Mouse (Mus musculus): ENCODE data around the gene Gm5741. TPM values are rescaled to one million over a fixed set of nuclear protein-coding genes. Genes with fewer than 3 reads are reported as not detected.

Gene Gm5741
- polyA plus RNA-seq, 1 experiment from 2014 or later, result not detected

GRCm38 (mm10) chr8:85080532-85081215, 12.9 kb upstream of the Gm5741 start, which contains the start of gene Wdr83os:
Gene Wdr83os (plus strand): TSS chr8:85080740.
- Histone ChIP-seq H3K4me1 (replicated peaks; ENCODE audit: control insufficient read depth, insufficient read depth) (peaks cover 5% of the 10 kb centered on the region; the same call in 1 of the 2 replicates), H3K27me3 (ENCODE audit: control insufficient read depth, insufficient read depth, low read length) (no peaks in the 10 kb centered on the region), H3K4me3 (ENCODE audit: low read depth, low read length) (peak within 1 kb of the TSS; percentile 85), H3K9ac (ENCODE audit: low read length) (peak within 1 kb of the TSS; percentile 76), H3K4me2 (replicated peaks; ENCODE audit: low read depth) (peak within 1 kb of the TSS; percentile 86), H3K27ac (replicated peaks) (peak within 1 kb of the TSS; percentile 78), H3K9me3 (ENCODE audit: control insufficient read depth, low read length) (no peaks in the 10 kb centered on the region), H3K36me3 (ENCODE audit: control insufficient read depth, insufficient read depth, low read length) (peaks cover 4% of the 10 kb centered on the region; the same call in 1 of the 2 replicates)
- ATAC-seq (ENCODE audit: low FRiP score, low TSS enrichment) (peak; percentile 11), DNase-seq (ENCODE audit: low spot score) (peak; percentile 60)
- TF ChIP-seq EP300 (optimal IDR thresholded peaks at IDR 0.05) (no peak), CTCF (IDR thresholded peaks at IDR 0.05; ENCODE audit: low read depth) (no peak)
- WGBS, result under 1% methylated on average over 30 of the region's 30 CpGs

- no peak for DNase-seq (ENCODE audit: low spot score)
- Histone ChIP-seq H3K4me1 (replicated peaks; ENCODE audit: control insufficient read depth, insufficient read depth) (peaks cover 5% of the 10 kb centered on the region; the same call in 1 of the 2 replicates), H3K4me2 (replicated peaks; ENCODE audit: low read depth) (peak overlapping the region; percentile 86), H3K36me3 (ENCODE audit: control insufficient read depth, insufficient read depth, low read length) (peaks cover 7% of the 10 kb centered on the region; the same call in 1 of the 2 replicates), H3K4me3 (ENCODE audit: low read depth, low read length) (peak overlapping the region; percentile 85), H3K27me3 (ENCODE audit: control insufficient read depth, insufficient read depth, low read length) (no peaks in the 10 kb centered on the region), H3K27ac (replicated peaks) (peak overlapping the region; percentile 78), H3K9ac (ENCODE audit: low read length) (peak overlapping the region; percentile 76), H3K9me3 (ENCODE audit: control insufficient read depth, low read length) (no peaks in the 10 kb centered on the region)
- no peak for TF ChIP-seq CTCF (IDR thresholded peaks at IDR 0.05; ENCODE audit: low read depth)
- no peak for TF ChIP-seq EP300 (optimal IDR thresholded peaks at IDR 0.05)
- WGBS, result under 1% methylated on average over 25 of the region's 25 CpGs
- ATAC-seq (ENCODE audit: low FRiP score, low TSS enrichment), result no peak
Measured at GRCm38 (mm10) chr8:85080214-85080531, 12.4 kb upstream of the Gm5741 start.

GRCm38 (mm10) chr8:85076993-85077392, 9.2 kb upstream of the Gm5741 start:
- no peaks in the 10 kb centered on the region for H3K27me3 ChIP-seq (ENCODE audit: control insufficient read depth, insufficient read depth, low read length)
- H3K36me3 ChIP-seq (ENCODE audit: control insufficient read depth, insufficient read depth, low read length), result peaks cover 11% of the 10 kb centered on the region; the same call in 1 of the 2 replicates
- DNase-seq (ENCODE audit: low spot score), result peak; percentile 83
- no peak overlapping the region for H3K4me2 ChIP-seq (replicated peaks; ENCODE audit: low read depth)
- no peaks in the 10 kb centered on the region for H3K9me3 ChIP-seq (ENCODE audit: control insufficient read depth, low read length)
- peaks cover 2% of the 10 kb centered on the region; the same call in 1 of the 2 replicates for H3K4me1 ChIP-seq (replicated peaks; ENCODE audit: control insufficient read depth, insufficient read depth)
- no peak for TF ChIP-seq EP300 (optimal IDR thresholded peaks at IDR 0.05)
- TF ChIP-seq CTCF (IDR thresholded peaks at IDR 0.05; ENCODE audit: low read depth), result peak; percentile 97
- peak; percentile 45; the same call in 1 of the 2 replicates for ATAC-seq (ENCODE audit: low FRiP score, low TSS enrichment)
- no peak overlapping the region for H3K27ac ChIP-seq (replicated peaks)
- WGBS, result 0% methylated on average over 2 of the region's 2 CpGs
- no peak overlapping the region for H3K4me3 ChIP-seq (ENCODE audit: low read depth, low read length)
- H3K9ac ChIP-seq (ENCODE audit: low read length), result no peak overlapping the region

- ATAC-seq (ENCODE audit: low FRiP score, low TSS enrichment) (no peak), DNase-seq (ENCODE audit: low spot score) (peak; percentile 55)
- Histone ChIP-seq H3K27ac (replicated peaks) (no peak overlapping the region), H3K27me3 (ENCODE audit: control insufficient read depth, insufficient read depth, low read length) (no peaks in the 10 kb centered on the region), H3K36me3 (ENCODE audit: control insufficient read depth, insufficient read depth, low read length) (peaks cover 11% of the 10 kb centered on the region; the same call in 1 of the 2 replicates), H3K4me1 (replicated peaks; ENCODE audit: control insufficient read depth, insufficient read depth) (peaks cover 4% of the 10 kb centered on the region; the same call in 1 of the 2 replicates), H3K9ac (ENCODE audit: low read length) (no peak overlapping the region), H3K9me3 (ENCODE audit: control insufficient read depth, low read length) (no peaks in the 10 kb centered on the region), H3K4me2 (replicated peaks; ENCODE audit: low read depth) (no peak overlapping the region), H3K4me3 (ENCODE audit: low read depth, low read length) (no peak overlapping the region)
- TF ChIP-seq CTCF (IDR thresholded peaks at IDR 0.05; ENCODE audit: low read depth), result peak; percentile 68
- no peak for TF ChIP-seq EP300 (optimal IDR thresholded peaks at IDR 0.05)
- WGBS, result 75% methylated on average over 9 of the region's 9 CpGs
Measured at GRCm38 (mm10) chr8:85076001-85076400, 8.2 kb upstream of the Gm5741 start.

- no peaks in the 10 kb centered on the region for H3K9me3 ChIP-seq (ENCODE audit: control insufficient read depth, low read length)
- peaks cover 11% of the 10 kb centered on the region; the same call in 1 of the 2 replicates for H3K36me3 ChIP-seq (ENCODE audit: control insufficient read depth, insufficient read depth, low read length)
- no peak overlapping the region for H3K27ac ChIP-seq (replicated peaks)
- DNase-seq (ENCODE audit: low spot score) (no peak), ATAC-seq (ENCODE audit: low FRiP score, low TSS enrichment) (no peak)
- TF ChIP-seq CTCF (IDR thresholded peaks at IDR 0.05; ENCODE audit: low read depth), result no peak
- H3K27me3 ChIP-seq (ENCODE audit: control insufficient read depth, insufficient read depth, low read length), result no peaks in the 10 kb centered on the region
- no peak overlapping the region for H3K4me3 ChIP-seq (ENCODE audit: low read depth, low read length)
- no peak overlapping the region for H3K4me2 ChIP-seq (replicated peaks; ENCODE audit: low read depth)
- 92% methylated on average over 10 of the region's 10 CpGs for WGBS
- no peak overlapping the region for H3K9ac ChIP-seq (ENCODE audit: low read length)
- peaks cover 4% of the 10 kb centered on the region; the same call in 1 of the 2 replicates for H3K4me1 ChIP-seq (replicated peaks; ENCODE audit: control insufficient read depth, insufficient read depth)
Measured at GRCm38 (mm10) chr8:85074617-85075016, 6.8 kb upstream of the Gm5741 start.

GRCm38 (mm10) chr8:85074167-85074566, 6.4 kb upstream of the Gm5741 start:
- no peak for ATAC-seq (ENCODE audit: low FRiP score, low TSS enrichment)
- no peak overlapping the region for H3K9ac ChIP-seq (ENCODE audit: low read length)
- 0 out of 2 replicates have a peak, but pooled peaks cover 4% of the 10 kb centered on the region for H3K4me1 ChIP-seq (replicated peaks; ENCODE audit: control insufficient read depth, insufficient read depth)
- no peak overlapping the region for H3K27ac ChIP-seq (replicated peaks)
- WGBS, result 78% methylated on average over 10 of the region's 10 CpGs
- no peaks in the 10 kb centered on the region for H3K9me3 ChIP-seq (ENCODE audit: control insufficient read depth, low read length)
- H3K27me3 ChIP-seq (ENCODE audit: control insufficient read depth, insufficient read depth, low read length), result no peaks in the 10 kb centered on the region
- TF ChIP-seq CTCF (IDR thresholded peaks at IDR 0.05; ENCODE audit: low read depth) (no peak), EP300 (optimal IDR thresholded peaks at IDR 0.05) (no peak)
- no peak for DNase-seq (ENCODE audit: low spot score)
- peaks cover 11% of the 10 kb centered on the region; the same call in 1 of the 2 replicates for H3K36me3 ChIP-seq (ENCODE audit: control insufficient read depth, insufficient read depth, low read length)
- no peak overlapping the region for H3K4me2 ChIP-seq (replicated peaks; ENCODE audit: low read depth)
- H3K4me3 ChIP-seq (ENCODE audit: low read depth, low read length), result no peak overlapping the region
